Mouse (Mus musculus): Measurements from ENCODE around the gene Ddit4.
"Not testable (repeated sequence)": the region's sequence is repeated elsewhere in the genome, so short reads cannot be mapped to it uniquely, and the experiment has no call there.

The Ddit4 gene

GRCm38 (mm10) chr10:59951211-59952151, at the start of gene Ddit4:
Ddit4 (minus strand) TSS chr10:59951834.
- DNase-seq (ENCODE audit: low read depth, low spot score) = peak; percentile 92

GRCm38 (mm10) chr10:59999057-59999456, 47.4 kb upstream of the Ddit4 start:
- DNase-seq (ENCODE audit: low read depth, low spot score) = no peak

- peak; percentile 38 for DNase-seq (ENCODE audit: low read depth, low spot score)
Observed at GRCm38 (mm10) chr10:59997591-59997990, 46.0 kb upstream of the Ddit4 start.

GRCm38 (mm10) chr10:59995889-59996288, 44.3 kb upstream of the Ddit4 start:
- DNase-seq (ENCODE audit: low read depth, low spot score) = no peak

GRCm38 (mm10) chr10:59993813-59994212, 42.2 kb upstream of the Ddit4 start:
- not testable (repeated sequence) for DNase-seq (ENCODE audit: low read depth, low spot score)

- no peak for DNase-seq (ENCODE audit: low read depth, low spot score)
Observed at GRCm38 (mm10) chr10:59992024-59992423, 40.4 kb upstream of the Ddit4 start.

GRCm38 (mm10) chr10:59991262-59991880, 39.7 kb upstream of the Ddit4 start:
- DNase-seq (ENCODE audit: low read depth, low spot score) = no peak

GRCm38 (mm10) chr10:59990393-59990792, 38.8 kb upstream of the Ddit4 start:
- DNase-seq (ENCODE audit: low read depth, low spot score) = no peak

- DNase-seq (ENCODE audit: low read depth, low spot score) = no peak
Observed at GRCm38 (mm10) chr10:59988036-59988435, 36.4 kb upstream of the Ddit4 start.

- no peak for DNase-seq (ENCODE audit: low read depth, low spot score)
Observed at GRCm38 (mm10) chr10:59982379-59982873, 30.8 kb upstream of the Ddit4 start.

GRCm38 (mm10) chr10:59981792-59982191, 30.2 kb upstream of the Ddit4 start:
- DNase-seq (ENCODE audit: low read depth, low spot score) = no peak

- no peak for DNase-seq (ENCODE audit: low read depth, low spot score)
Observed at GRCm38 (mm10) chr10:59981336-59981735, 29.7 kb upstream of the Ddit4 start.

GRCm38 (mm10) chr10:59980815-59981244, 29.2 kb upstream of the Ddit4 start:
- no peak for DNase-seq (ENCODE audit: low read depth, low spot score)

- DNase-seq (ENCODE audit: low read depth, low spot score) = no peak
Observed at GRCm38 (mm10) chr10:59978873-59979743, 27.5 kb upstream of the Ddit4 start.

GRCm38 (mm10) chr10:59978401-59978800, 26.8 kb upstream of the Ddit4 start:
- DNase-seq (ENCODE audit: low read depth, low spot score) = no peak

GRCm38 (mm10) chr10:59977715-59978343, 26.2 kb upstream of the Ddit4 start:
- DNase-seq (ENCODE audit: low read depth, low spot score) = no peak

- DNase-seq (ENCODE audit: low read depth, low spot score) = no peak
Observed at GRCm38 (mm10) chr10:59977141-59977540, 25.5 kb upstream of the Ddit4 start.

GRCm38 (mm10) chr10:59974786-59975185, 23.2 kb upstream of the Ddit4 start:
- no peak for DNase-seq (ENCODE audit: low read depth, low spot score)

- peak; percentile 54 for DNase-seq (ENCODE audit: low read depth, low spot score)
Observed at GRCm38 (mm10) chr10:59974191-59974664, 22.6 kb upstream of the Ddit4 start.

- DNase-seq (ENCODE audit: low read depth, low spot score) = no peak
Observed at GRCm38 (mm10) chr10:59973400-59973799, 21.8 kb upstream of the Ddit4 start.

- no peak for DNase-seq (ENCODE audit: low read depth, low spot score)
Observed at GRCm38 (mm10) chr10:59972999-59973398, 21.4 kb upstream of the Ddit4 start.

All from WW6 (cell line).